Mouse (Mus musculus): ENCODE results near the gene Htr5a. TPM values are rescaled to one million over a fixed set of nuclear protein-coding genes. Genes with fewer than 3 reads are reported as not detected.

The Htr5a gene
- polyA plus RNA-seq (2012; rRNA removed): not detected in 2 replicates

GRCm38 (mm10) chr5:27841701-27842295 is at the start of gene Htr5a:
Htr5a (plus strand) TSS chr5:27842149.

Other genes with a start within 250 kb of the Htr5a start
- gene Paxip1, start 50.5 kb upstream of the Htr5a start, polyA plus RNA-seq (2012; rRNA removed): 18.1 and 21.9 TPM in 2 replicates
- 85.0 and 110 TPM in 2 replicates for gene Insig1, start 229.2 kb downstream of the Htr5a start, polyA plus RNA-seq (2012; rRNA removed)